Mouse (Mus musculus): ENCODE measurements around the gene Gfer.

Gene Gfer

GRCm38 (mm10) chr17:24648731-24649377 lies 47.1 kb downstream of the Gfer start:
- no peak for DNase-seq (ENCODE audit: low spot score in 2 of 2)

- no peak for DNase-seq (ENCODE audit: low spot score in 2 of 2)
Measured at GRCm38 (mm10) chr17:24647493-24647892, 48.5 kb downstream of the Gfer start.

GRCm38 (mm10) chr17:24646381-24646780 lies 49.6 kb downstream of the Gfer start:
- no peak for DNase-seq (ENCODE audit: low spot score in 2 of 2)

GRCm38 (mm10) chr17:24645916-24646315 lies 50.0 kb downstream of the Gfer start:
- DNase-seq (ENCODE audit: low spot score in 2 of 2) = no peak

DNA sequence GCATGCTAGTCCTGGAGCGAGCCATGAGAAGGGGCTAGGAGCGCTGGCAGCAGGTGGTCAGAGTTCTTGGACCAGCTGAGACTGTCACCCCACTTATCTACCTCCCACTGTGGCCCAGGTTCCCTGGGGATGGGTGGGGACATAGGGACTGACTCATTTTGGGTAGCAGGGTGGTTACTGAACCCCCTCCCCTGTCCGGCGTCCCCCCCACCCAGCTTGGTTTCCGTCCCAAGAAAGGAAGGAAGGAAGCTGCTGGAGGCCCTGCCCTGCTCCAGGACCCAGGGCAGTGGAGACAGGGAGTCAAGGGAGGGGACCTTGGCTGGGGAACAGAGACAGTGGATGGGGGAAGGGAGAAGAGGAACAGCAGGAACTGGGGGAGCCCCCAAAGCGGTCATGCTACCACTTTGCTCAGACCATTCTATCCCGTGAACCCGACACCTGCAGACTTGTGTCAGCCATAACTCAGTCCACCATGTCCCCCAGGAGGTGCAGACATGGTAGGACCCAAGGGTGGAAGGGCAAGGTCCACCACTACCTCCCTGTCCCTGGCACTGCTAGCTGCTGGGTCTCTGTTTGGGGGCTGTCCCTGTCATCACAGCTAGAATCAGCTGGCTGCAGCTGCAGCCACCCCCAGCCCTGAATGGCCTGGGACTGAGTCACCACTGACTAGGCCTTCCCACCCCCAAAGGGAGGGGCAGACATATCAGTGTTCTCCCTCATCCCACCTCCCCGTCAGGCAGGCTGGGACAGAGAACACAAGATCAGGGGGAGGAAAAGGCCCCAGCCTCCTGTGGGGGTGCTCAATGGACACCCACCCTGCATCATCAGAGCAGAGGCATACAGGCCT lies 50.9 kb downstream of the Gfer start:
- no peak for DNase-seq (ENCODE audit: low spot score in 2 of 2)

- no peak for DNase-seq (ENCODE audit: low spot score in 2 of 2)
Measured at GRCm38 (mm10) chr17:24644030-24644715, 51.8 kb downstream of the Gfer start.

All from frontal cortex, postnatal 10 days (tissue).